Mouse (Mus musculus): ENCODE data around the gene Fasn. TPM values are rescaled to one million over a fixed set of nuclear protein-coding genes. Genes with fewer than 3 reads are reported as not detected.

The Fasn gene
- total and polyA plus RNA-seq, 3 experiments: 66.6 to 529 (median 88.2) TPM

GRCm38 (mm10) chr11:120853788-120854187 lies 29.4 kb upstream of the Fasn start:
- peaks cover 11% of the 10 kb centered on the region for H3K4me1 ChIP-seq (ENCODE audit: insufficient read depth, low read depth, low read length)
- ATAC-seq (ENCODE audit: extremely low read depth, insufficient number of reproducible peaks, low FRiP score, poor library complexity, severe bottlenecking) (no peak), DNase-seq (ENCODE audit: low spot score) (no peak)
- peaks cover 9% of the 10 kb centered on the region; the same call in 1 of the 2 replicates for H3K27me3 ChIP-seq (ENCODE audit: insufficient read depth, low read length)
- H3K9me3 ChIP-seq (replicated peaks): peaks cover 13% of the 10 kb centered on the region
- TF ChIP-seq TAL1 (conservative IDR thresholded peaks at IDR 0.05; ENCODE audit: low read depth, low read length) (no peak), POLR2AphosphoS5 (IDR thresholded peaks at IDR 0.05; ENCODE audit: insufficient replicate concordance, low read depth, low read length) (no peak), CTCF (IDR thresholded peaks at IDR 0.05; ENCODE audit: low read depth, low read length) (no peak), GATA2 (IDR thresholded peaks at IDR 0.05; ENCODE audit: borderline replicate concordance, low read depth, low read length) (no peak), GATA1 (IDR thresholded peaks at IDR 0.05; ENCODE audit: borderline replicate concordance, low read length) (no peak)
- H3K4me3 ChIP-seq (ENCODE audit: low read depth, low read length): no peak overlapping the region
- H3K36me3 ChIP-seq (replicated peaks): peaks cover 13% of the 10 kb centered on the region

- ATAC-seq (ENCODE audit: extremely low read depth, insufficient number of reproducible peaks, low FRiP score, poor library complexity, severe bottlenecking): no peak
- no peak for DNase-seq (ENCODE audit: low spot score)
- TF ChIP-seq TAL1 (conservative IDR thresholded peaks at IDR 0.05; ENCODE audit: low read depth, low read length) (no peak), GATA2 (IDR thresholded peaks at IDR 0.05; ENCODE audit: borderline replicate concordance, low read depth, low read length) (no peak), GATA1 (IDR thresholded peaks at IDR 0.05; ENCODE audit: borderline replicate concordance, low read length) (no peak), CTCF (IDR thresholded peaks at IDR 0.05; ENCODE audit: low read depth, low read length) (no peak), POLR2AphosphoS5 (IDR thresholded peaks at IDR 0.05; ENCODE audit: insufficient replicate concordance, low read depth, low read length) (no peak)
- H3K9me3 ChIP-seq (replicated peaks): peaks cover 13% of the 10 kb centered on the region
- no peak overlapping the region for H3K4me3 ChIP-seq (ENCODE audit: low read depth, low read length)
- peaks cover 11% of the 10 kb centered on the region for H3K4me1 ChIP-seq (ENCODE audit: insufficient read depth, low read depth, low read length)
- H3K27me3 ChIP-seq (ENCODE audit: insufficient read depth, low read length): peaks cover 7% of the 10 kb centered on the region; the same call in 1 of the 2 replicates
- H3K36me3 ChIP-seq (replicated peaks): peaks cover 9% of the 10 kb centered on the region
These were observed 28.8 kb upstream of the Fasn start for GRCm38 (mm10) chr11:120853158-120853557.

- Histone ChIP-seq H3K36me3 (replicated peaks) (peaks cover 7% of the 10 kb centered on the region), H3K4me1 (ENCODE audit: insufficient read depth, low read depth, low read length) (peaks cover 11% of the 10 kb centered on the region), H3K9me3 (replicated peaks) (peaks cover 13% of the 10 kb centered on the region), H3K4me3 (ENCODE audit: low read depth, low read length) (no peak overlapping the region), H3K27me3 (ENCODE audit: insufficient read depth, low read length) (peaks cover 5% of the 10 kb centered on the region; the same call in 1 of the 2 replicates)
- ATAC-seq (ENCODE audit: extremely low read depth, insufficient number of reproducible peaks, low FRiP score, poor library complexity, severe bottlenecking): no peak
- TF ChIP-seq GATA2 (IDR thresholded peaks at IDR 0.05; ENCODE audit: borderline replicate concordance, low read depth, low read length) (no peak), GATA1 (IDR thresholded peaks at IDR 0.05; ENCODE audit: borderline replicate concordance, low read length) (no peak), POLR2AphosphoS5 (IDR thresholded peaks at IDR 0.05; ENCODE audit: insufficient replicate concordance, low read depth, low read length) (no peak), TAL1 (conservative IDR thresholded peaks at IDR 0.05; ENCODE audit: low read depth, low read length) (no peak), CTCF (IDR thresholded peaks at IDR 0.05; ENCODE audit: low read depth, low read length) (no peak)
- DNase-seq (ENCODE audit: low spot score): no peak
These were observed 28.0 kb upstream of the Fasn start for GRCm38 (mm10) chr11:120852083-120852935.

- DNase-seq (ENCODE audit: low spot score) (no peak), ATAC-seq (ENCODE audit: extremely low read depth, insufficient number of reproducible peaks, low FRiP score, poor library complexity, severe bottlenecking) (no peak)
- peaks cover 11% of the 10 kb centered on the region for H3K4me1 ChIP-seq (ENCODE audit: insufficient read depth, low read depth, low read length)
- TF ChIP-seq TAL1 (conservative IDR thresholded peaks at IDR 0.05; ENCODE audit: low read depth, low read length) (no peak), GATA1 (IDR thresholded peaks at IDR 0.05; ENCODE audit: borderline replicate concordance, low read length) (no peak), CTCF (IDR thresholded peaks at IDR 0.05; ENCODE audit: low read depth, low read length) (no peak), GATA2 (IDR thresholded peaks at IDR 0.05; ENCODE audit: borderline replicate concordance, low read depth, low read length) (no peak), POLR2AphosphoS5 (IDR thresholded peaks at IDR 0.05; ENCODE audit: insufficient replicate concordance, low read depth, low read length) (no peak)
- H3K27me3 ChIP-seq (ENCODE audit: insufficient read depth, low read length): peaks cover 8% of the 10 kb centered on the region; the same call in 1 of the 2 replicates
- H3K36me3 ChIP-seq (replicated peaks): peaks cover 7% of the 10 kb centered on the region
- H3K4me3 ChIP-seq (ENCODE audit: low read depth, low read length): no peak overlapping the region
- peaks cover 13% of the 10 kb centered on the region for H3K9me3 ChIP-seq (replicated peaks)
These were observed 27.2 kb upstream of the Fasn start for GRCm38 (mm10) chr11:120851582-120851981.

GRCm38 (mm10) chr11:120851132-120851531 lies 26.8 kb upstream of the Fasn start:
- peaks cover 7% of the 10 kb centered on the region for H3K36me3 ChIP-seq (replicated peaks)
- H3K4me3 ChIP-seq (ENCODE audit: low read depth, low read length): no peak overlapping the region
- DNase-seq (ENCODE audit: low spot score) (no peak), ATAC-seq (ENCODE audit: extremely low read depth, insufficient number of reproducible peaks, low FRiP score, poor library complexity, severe bottlenecking) (no peak)
- H3K27me3 ChIP-seq (ENCODE audit: insufficient read depth, low read length): peaks cover 8% of the 10 kb centered on the region; the same call in 1 of the 2 replicates
- peaks cover 13% of the 10 kb centered on the region for H3K9me3 ChIP-seq (replicated peaks)
- peaks cover 11% of the 10 kb centered on the region for H3K4me1 ChIP-seq (ENCODE audit: insufficient read depth, low read depth, low read length)
- no peak for TF ChIP-seq POLR2AphosphoS5 (IDR thresholded peaks at IDR 0.05; ENCODE audit: insufficient replicate concordance, low read depth, low read length)
- no peak for TF ChIP-seq GATA1 (IDR thresholded peaks at IDR 0.05; ENCODE audit: borderline replicate concordance, low read length)
- no peak for TF ChIP-seq TAL1 (conservative IDR thresholded peaks at IDR 0.05; ENCODE audit: low read depth, low read length)
- no peak for TF ChIP-seq GATA2 (IDR thresholded peaks at IDR 0.05; ENCODE audit: borderline replicate concordance, low read depth, low read length)
- no peak for TF ChIP-seq CTCF (IDR thresholded peaks at IDR 0.05; ENCODE audit: low read depth, low read length)

GRCm38 (mm10) chr11:120850331-120851030 lies 26.1 kb upstream of the Fasn start:
- no peak overlapping the region for H3K4me3 ChIP-seq (ENCODE audit: low read depth, low read length)
- ATAC-seq (ENCODE audit: extremely low read depth, insufficient number of reproducible peaks, low FRiP score, poor library complexity, severe bottlenecking) (peak; percentile 68; the same call in 1 of the 2 replicates), DNase-seq (ENCODE audit: low spot score) (peak; percentile 57)
- H3K9me3 ChIP-seq (replicated peaks): peaks cover 13% of the 10 kb centered on the region
- peaks cover 7% of the 10 kb centered on the region for H3K36me3 ChIP-seq (replicated peaks)
- peaks cover 11% of the 10 kb centered on the region for H3K4me1 ChIP-seq (ENCODE audit: insufficient read depth, low read depth, low read length)
- H3K27me3 ChIP-seq (ENCODE audit: insufficient read depth, low read length): peaks cover 8% of the 10 kb centered on the region; the same call in 1 of the 2 replicates
- no peak for TF ChIP-seq GATA2 (IDR thresholded peaks at IDR 0.05; ENCODE audit: borderline replicate concordance, low read depth, low read length)
- no peak for TF ChIP-seq CTCF (IDR thresholded peaks at IDR 0.05; ENCODE audit: low read depth, low read length)
- no peak for TF ChIP-seq POLR2AphosphoS5 (IDR thresholded peaks at IDR 0.05; ENCODE audit: insufficient replicate concordance, low read depth, low read length)

All from G1E (cell line).